Mouse (Mus musculus): ENCODE data around the gene Gm17018. TPM values are rescaled to one million over a fixed set of nuclear protein-coding genes. Genes with fewer than 3 reads are reported as not detected.

Gene Gm17018
- total RNA-seq, 2 experiments from 2014 or later, result 55.2 to 55.4 TPM

- DNase-seq (ENCODE audit: low spot score in 2 of 2), result no peak
Observed at GRCm38 (mm10) chr19:45619744-45620501, 59.5 kb downstream of the Gm17018 start.

GRCm38 (mm10) chr19:45621061-45621460 lies 60.6 kb downstream of the Gm17018 start:
- no peak for DNase-seq (ENCODE audit: low spot score in 2 of 2)

GRCm38 (mm10) chr19:45622144-45622543 lies 61.7 kb downstream of the Gm17018 start:
- no peak for DNase-seq (ENCODE audit: low spot score in 2 of 2)

GRCm38 (mm10) chr19:45623710-45624109 lies 63.3 kb downstream of the Gm17018 start:
- DNase-seq (ENCODE audit: low spot score in 2 of 2), result no peak

- DNase-seq (ENCODE audit: low spot score in 2 of 2), result no peak
Observed at GRCm38 (mm10) chr19:45627036-45627435, 66.6 kb downstream of the Gm17018 start.

GRCm38 (mm10) chr19:45628649-45629048 lies 68.2 kb downstream of the Gm17018 start:
- no peak for DNase-seq (ENCODE audit: low spot score in 2 of 2)

GRCm38 (mm10) chr19:45629219-45629618 lies 68.8 kb downstream of the Gm17018 start:
- no peak for DNase-seq (ENCODE audit: low spot score in 2 of 2)

Other genes starting within 250 kb of the Gm17018 start
- 10 to 100 TPM; 82.3 to 90.2 TPM for gene Btrc, start 196.9 kb upstream of the Gm17018 start, total RNA-seq (2021)
- gene Poll, start 84 bp upstream of the Gm17018 start, total RNA-seq (2021), result 1 to 10 TPM; 7.5 to 8.0 TPM
- 10 to 100 TPM; 31.9 to 32.1 TPM for gene Fbxw4, start 99.7 kb downstream of the Gm17018 start, total RNA-seq (2021)
- not detected for gene Fgf8, start 182.3 kb downstream of the Gm17018 start, total RNA-seq (2021)
- gene Npm3, start 189.0 kb downstream of the Gm17018 start, total RNA-seq (2021), result 10 to 100 TPM; 11.9 to 12.9 TPM
- gene Mgea5, start 223.2 kb downstream of the Gm17018 start, total RNA-seq (2021), result 100 to 1,000 TPM; 133 to 136 TPM

Data from layer of hippocampus, postnatal 14 days (tissue).